Mouse (Mus musculus) lung, postnatal 0 days (tissue): ENCODE results near the gene Cep41.

Source experiments
- CTCF ChIP-seq: IDR thresholded peaks from 2 replicates; pipeline ENCODE4 v1.5.1; 2016; ENCODE audit warnings: antibody characterized with exemption, mild to moderate bottlenecking
- EP300 ChIP-seq: IDR thresholded peaks from 2 replicates; pipeline ENCODE4 v1.6.1; 2016; ENCODE audit warnings: antibody characterized with exemption, mild to moderate bottlenecking, control low read depth

GRCm38 (mm10) chr6:30676506-30676905 is 17.0 kb downstream of the Cep41 start:
- no peak for TF ChIP-seq CTCF
- no peak for TF ChIP-seq EP300
